Mouse (Mus musculus): ENCODE data around the gene Gnaq. TPM values are rescaled to one million over a fixed set of nuclear protein-coding genes. Genes with fewer than 3 reads are reported as not detected.

The Gnaq gene
- total RNA-seq, 2 experiments from 2014 or later = 22.5 to 23.0 TPM

DNA sequence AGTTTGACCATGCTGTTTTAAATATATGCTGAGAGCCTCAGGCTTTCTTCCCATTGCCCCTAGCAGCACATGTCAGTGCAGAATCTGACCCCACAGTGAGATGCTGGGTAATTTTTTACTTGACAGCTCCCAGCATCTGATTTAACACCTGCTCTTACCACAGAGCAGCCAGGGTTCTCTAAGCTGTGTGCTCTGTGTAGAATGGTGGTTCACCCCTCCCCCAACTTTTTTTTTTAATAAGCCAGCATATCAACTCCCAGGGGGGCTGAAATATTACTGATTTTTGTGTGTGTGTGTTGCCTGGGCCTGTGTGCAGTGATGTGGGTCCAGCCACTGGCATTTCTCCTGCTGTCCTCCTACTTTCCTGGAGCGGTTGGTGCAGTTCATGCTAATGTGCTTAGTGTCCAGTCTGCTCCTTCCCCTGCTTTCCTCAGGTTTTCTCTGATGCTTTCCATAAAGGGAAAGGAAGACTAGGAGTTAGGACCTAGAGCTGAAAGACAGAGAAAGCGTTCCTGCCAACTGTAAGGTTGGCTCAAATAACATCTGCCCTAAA is 159.5 kb downstream of the Gnaq start:
- intact Hi-C loops (cut with DNase I) = no loop called here

DNA sequence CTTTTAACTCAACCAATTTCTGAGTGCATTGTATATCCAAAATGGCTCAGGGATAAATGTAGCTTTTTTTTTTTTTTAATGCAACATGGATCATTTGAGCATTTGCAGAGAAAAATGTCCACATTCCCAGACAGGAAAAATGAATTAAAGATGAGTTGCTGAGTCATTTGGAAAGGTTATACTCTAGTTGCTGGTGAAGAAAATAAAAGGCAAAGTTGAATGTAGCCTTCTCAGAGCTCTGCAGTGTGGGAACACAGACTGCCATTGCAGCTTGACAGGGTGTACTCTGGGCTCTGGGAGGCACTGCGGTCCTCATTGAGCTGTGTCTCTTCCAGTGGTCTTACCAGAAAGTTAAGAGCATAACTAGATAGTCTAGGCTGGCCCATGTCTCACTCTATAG is 160.3 kb downstream of the Gnaq start:
- DNase-seq = no peak
- intact Hi-C loops (cut with DNase I) = no loop called here

More for the DNA sequence above, 159.5 kb downstream of the Gnaq start:
- no peak for DNase-seq

GRCm38 (mm10) chr19:16300413-16300812 is 167.8 kb downstream of the Gnaq start:
- intact Hi-C loops (cut with DNase I) = no loop called here
- no peak for DNase-seq

DNA sequence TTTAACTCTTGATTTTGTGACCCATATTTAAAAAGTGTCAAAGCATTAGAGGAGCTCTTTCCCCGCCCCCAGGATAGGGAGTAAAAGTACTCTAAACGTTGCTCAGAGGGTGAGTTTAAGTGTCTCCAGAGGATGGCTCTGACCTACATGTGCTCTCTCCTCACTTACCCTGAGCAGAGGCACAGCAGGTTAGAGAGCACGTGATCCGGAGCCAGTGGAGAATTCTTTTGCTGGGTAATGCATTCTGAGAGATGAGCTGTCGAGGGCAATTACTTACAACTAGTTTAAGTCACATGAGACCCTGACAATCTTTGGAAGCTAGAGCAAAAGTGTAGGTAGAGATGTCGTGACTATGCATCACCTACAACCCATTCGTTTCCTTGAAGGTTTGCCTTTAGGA is 168.7 kb downstream of the Gnaq start:
- DNase-seq = no peak
- intact Hi-C loops (cut with DNase I) = no loop called here

GRCm38 (mm10) chr19:16309031-16309430 is 176.4 kb downstream of the Gnaq start:
- no peak for DNase-seq
- intact Hi-C loops (cut with DNase I) = no loop called here

GRCm38 (mm10) chr19:16314295-16314821 is 181.7 kb downstream of the Gnaq start:
- intact Hi-C loops (cut with DNase I) = no loop called here

DNA sequence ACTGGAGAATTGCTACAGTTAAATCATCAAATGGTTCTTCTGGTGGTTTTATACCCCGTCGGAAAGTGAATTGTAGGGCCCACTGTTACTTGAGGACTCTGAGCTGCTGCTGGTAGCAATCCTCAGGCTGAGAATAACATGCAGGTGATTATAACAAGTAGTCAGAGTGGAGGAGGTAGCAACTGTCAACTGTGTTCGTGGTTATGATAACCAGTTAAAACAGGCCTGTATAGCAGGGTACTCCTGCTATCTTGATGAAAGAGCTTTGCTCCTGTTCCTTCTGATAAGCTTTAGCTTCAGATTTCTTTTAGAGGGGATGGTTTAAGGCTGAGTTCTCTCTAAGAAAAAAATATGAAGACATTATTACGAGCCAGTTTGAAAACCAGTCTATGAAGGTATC is 182.9 kb downstream of the Gnaq start:
- no peak for DNase-seq
- intact Hi-C loops (cut with DNase I) = no loop called here

More at GRCm38 (mm10) chr19:16314295-16314821, 181.7 kb downstream of the Gnaq start:
- no peak for DNase-seq

GRCm38 (mm10) chr19:16318128-16318811 is 185.6 kb downstream of the Gnaq start:
- no peak for DNase-seq
- intact Hi-C loops (cut with DNase I) = no loop called here

- no peak for DNase-seq
- intact Hi-C loops (cut with DNase I) = no loop called here
Measured at GRCm38 (mm10) chr19:16319986-16320385, 187.4 kb downstream of the Gnaq start.

GRCm38 (mm10) chr19:16322986-16323385 is 190.4 kb downstream of the Gnaq start:
- intact Hi-C loops (cut with DNase I) = no loop called here

GRCm38 (mm10) chr19:16324239-16324638 is 191.6 kb downstream of the Gnaq start:
- DNase-seq = no peak
- intact Hi-C loops (cut with DNase I) = no loop called here

More at GRCm38 (mm10) chr19:16322986-16323385, 190.4 kb downstream of the Gnaq start:
- no peak for DNase-seq

DNA sequence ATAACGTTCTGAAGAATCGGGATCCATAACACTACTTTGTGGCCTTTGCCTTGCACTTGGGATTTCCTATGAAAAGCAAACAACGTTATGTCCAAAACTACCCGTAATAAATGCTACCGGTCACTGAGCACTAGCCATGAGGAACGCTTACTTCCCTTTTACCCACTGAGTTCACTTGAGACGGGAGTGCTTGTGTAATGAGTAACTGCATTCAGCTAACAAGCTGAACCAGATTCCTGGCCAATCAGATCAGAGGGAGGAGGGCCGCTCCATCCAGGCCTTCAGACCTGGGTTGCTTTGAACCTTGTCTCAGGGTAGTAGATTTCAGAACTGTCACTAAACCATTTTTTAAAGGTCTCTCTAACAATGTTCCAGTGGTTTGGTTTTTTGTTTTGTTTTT is 193.3 kb downstream of the Gnaq start:
- DNase-seq = peak in 1 of 2 experiments; percentile 20
- intact Hi-C loops (cut with DNase I) = loop anchor here (5.0 kb wide), 2 partner anchors 64 to 264 kb away; no protein-coding TSS in a partner anchor

DNA sequence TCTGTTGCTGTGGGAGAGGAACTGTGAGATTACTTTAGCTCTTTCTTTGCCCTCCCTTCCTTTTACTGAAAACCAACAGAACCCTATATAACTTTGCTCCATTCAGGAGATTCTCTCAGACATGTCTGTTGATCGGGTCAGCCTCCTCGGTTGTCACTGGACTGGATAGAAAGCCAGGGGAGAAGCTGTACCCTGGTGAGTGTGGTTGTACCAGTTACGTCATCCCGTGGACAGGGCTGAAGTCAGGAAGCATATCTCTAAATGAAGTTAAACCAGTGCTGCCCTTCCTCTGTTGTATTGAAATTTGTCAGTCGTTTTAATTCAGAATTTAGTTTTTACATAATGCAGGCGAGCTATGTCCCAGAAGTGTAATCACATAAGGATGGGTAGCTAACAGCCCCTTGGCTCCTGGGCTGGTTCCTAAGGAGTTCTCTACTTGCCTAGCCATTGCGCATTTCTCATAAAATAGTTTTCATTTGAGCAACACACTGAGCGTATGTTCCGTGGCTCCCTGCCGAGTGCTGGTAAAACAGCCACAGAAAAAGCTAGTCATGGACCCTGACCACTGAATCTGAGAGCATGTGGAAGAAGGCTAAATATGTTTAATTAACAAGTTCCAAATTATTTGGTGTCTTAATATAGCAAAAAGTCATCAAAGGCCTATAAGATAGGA is 194.9 kb downstream of the Gnaq start:
- intact Hi-C loops (cut with DNase I) = loop anchor here (5.0 kb wide), 2 partner anchors 65 to 265 kb away; no protein-coding TSS in a partner anchor
- DNase-seq = no peak

DNA sequence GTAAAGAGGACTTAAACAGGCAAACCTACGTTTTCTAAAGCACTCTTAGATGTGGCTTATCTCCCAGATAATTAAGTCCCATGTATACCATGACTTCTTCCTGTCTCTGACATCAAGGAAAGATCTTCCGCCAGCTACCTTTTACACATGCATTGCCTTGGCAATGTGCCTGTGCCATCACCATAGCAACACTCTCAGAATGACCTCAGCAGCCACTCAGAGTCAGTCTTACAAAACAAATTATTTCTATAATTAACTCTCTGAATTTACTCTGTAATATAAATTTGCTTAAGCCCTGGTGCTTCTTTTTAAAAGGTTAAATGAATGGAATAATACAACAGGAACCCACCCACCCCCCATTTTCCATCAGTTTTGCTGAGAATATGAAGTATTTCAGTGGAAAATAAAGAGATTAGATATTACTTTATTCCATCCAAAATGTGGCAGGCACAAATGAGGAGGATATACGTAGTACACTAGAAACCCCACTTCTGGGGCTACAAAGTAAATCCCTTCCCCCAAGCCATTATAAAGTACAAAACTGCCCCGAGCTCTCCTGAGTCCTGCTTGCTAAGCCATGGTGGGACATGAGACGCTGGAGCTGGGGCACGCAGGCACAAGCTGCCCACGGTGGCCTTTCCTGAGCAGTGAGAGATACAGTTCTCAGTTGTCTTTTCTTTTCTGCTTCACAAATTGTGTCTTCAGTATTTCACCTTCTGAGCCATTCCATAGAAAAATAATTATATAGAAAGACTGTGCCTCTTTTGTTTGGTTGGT is 195.6 kb downstream of the Gnaq start:
- intact Hi-C loops (cut with DNase I) = loop anchor here (5.0 kb wide), 2 partner anchors 66 to 266 kb away; no protein-coding TSS in a partner anchor
- DNase-seq = peak in 1 of 2 experiments; percentile 47

GRCm38 (mm10) chr19:16329056-16329455 is 196.4 kb downstream of the Gnaq start:
- no peak for DNase-seq
- intact Hi-C loops (cut with DNase I) = loop anchor here (5.0 kb wide), 2 partner anchors 67 to 267 kb away; no protein-coding TSS in a partner anchor

- intact Hi-C loops (cut with DNase I) = loop anchor here (2.0 to 5.0 kb wide), 3 partner anchors 67 to 267 kb away; partner anchors contain the start of gene Gnaq
- DNase-seq = no peak
Measured at GRCm38 (mm10) chr19:16329648-16330047, 197.0 kb downstream of the Gnaq start.

GRCm38 (mm10) chr19:16330161-16330560 is 197.5 kb downstream of the Gnaq start:
- no peak for DNase-seq
- intact Hi-C loops (cut with DNase I) = loop anchor here (2.0 kb wide), 1 partner anchor 197 kb away; the partner anchor contains the start of gene Gnaq

GRCm38 (mm10) chr19:16331047-16331446 is 198.4 kb downstream of the Gnaq start:
- DNase-seq = no peak
- intact Hi-C loops (cut with DNase I) = loop anchor here (2.0 kb wide), 1 partner anchor 198 kb away; the partner anchor contains the start of gene Gnaq

- intact Hi-C loops (cut with DNase I) = no loop called here
- no peak for DNase-seq
Measured at GRCm38 (mm10) chr19:16337866-16338530, 205.4 kb downstream of the Gnaq start.
